Mouse (Mus musculus): ENCODE measurements at regions not wholly inside any gene's neighbourhood (a gene's known extent, or its start where the extent isn't known, plus 50 kb on each side); places are given as distances from the start of the nearest gene placed in this dataset.

- no peaks in the 10 kb centered on the region for H3K9me3 ChIP-seq (ENCODE audit: control insufficient read depth, low read length)
- ATAC-seq (ENCODE audit: low read depth), result no peak
- no peaks in the 10 kb centered on the region for H3K4me1 ChIP-seq (ENCODE audit: control insufficient read depth, insufficient read depth, low read length)
- H3K4me2 ChIP-seq (ENCODE audit: low read depth, low read length), result no peak overlapping the region
- no peak overlapping the region for H3K27ac ChIP-seq (replicated peaks; ENCODE audit: low read depth, low read length)
- 65% methylated on average over 1 of the region's 1 CpGs for WGBS
- H3K4me3 ChIP-seq (ENCODE audit: low read depth, low read length), result no peak overlapping the region
- no peaks in the 10 kb centered on the region for H3K36me3 ChIP-seq (ENCODE audit: control insufficient read depth, insufficient read depth, low read length)
- no peak for DNase-seq (ENCODE audit: low spot score)
- H3K9ac ChIP-seq (ENCODE audit: low read depth, low read length), result no peak overlapping the region
- H3K27me3 ChIP-seq (replicated peaks; ENCODE audit: control insufficient read depth, insufficient read depth, low read length), result no peaks in the 10 kb centered on the region
Measured at GRCm38 (mm10) chr14:94427611-94428186, 537.2 kb upstream of the Pcdh9 start.
